Mouse (Mus musculus): ENCODE data around the gene Nat8f1.
"Not testable (repeated sequence)": the region's sequence is repeated elsewhere in the genome, so short reads cannot be mapped to it uniquely, and the experiment has no call there.

Nat8f1 gene

DNA sequence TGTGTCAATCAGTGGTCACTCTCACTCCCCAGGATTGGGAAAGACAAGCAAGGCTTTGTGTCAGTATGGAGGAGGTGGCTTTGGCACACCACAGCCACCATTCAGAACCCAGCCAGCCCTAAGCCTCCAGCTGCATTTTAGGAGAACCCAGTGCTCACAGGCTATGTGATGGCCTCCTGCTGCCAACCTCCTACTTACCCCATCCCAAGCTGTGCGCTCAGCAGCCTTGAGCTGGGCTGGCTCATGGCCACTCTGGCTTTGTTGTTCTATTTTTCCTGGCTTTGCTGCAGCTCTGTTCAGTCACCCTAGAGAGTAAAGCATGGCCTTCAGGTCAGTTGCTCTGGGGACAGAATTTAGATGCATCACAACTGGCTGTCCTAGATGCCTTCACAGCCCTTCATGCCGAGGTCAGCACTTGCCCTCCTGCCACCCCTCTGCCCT lies 8.6 kb downstream of the Nat8f1 start:
- DNase-seq (ENCODE audit: extremely low spot score): not testable (repeated sequence)

DNA sequence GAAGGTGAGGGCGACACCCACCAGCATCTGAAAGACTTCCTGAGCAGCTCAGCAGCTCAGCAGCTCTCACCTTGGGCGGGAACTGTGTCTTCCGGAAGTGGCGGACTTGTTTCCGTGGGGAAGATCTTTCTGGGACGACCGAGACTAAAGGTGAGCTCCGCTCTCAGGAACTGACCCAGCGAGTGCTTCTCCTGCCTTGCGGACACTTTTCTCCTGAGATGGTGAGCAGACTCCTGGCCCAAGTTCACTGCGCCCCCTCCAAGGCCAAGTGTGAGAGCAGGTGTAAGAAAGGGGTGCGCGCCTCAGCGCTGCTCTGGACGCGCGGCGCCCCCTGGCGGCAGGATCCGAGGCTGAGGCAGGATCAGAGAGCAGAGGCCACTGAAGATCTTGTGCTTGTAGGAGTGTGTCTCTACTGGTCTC lies 10.8 kb downstream of the Nat8f1 start, which contains the start of gene Nat8f4:
Gene Nat8f4, minus strand, starts transcription at position 243 of the 420 bp plus-strand sequence.
- peak; percentile 50 for DNase-seq (ENCODE audit: extremely low spot score)

DNA sequence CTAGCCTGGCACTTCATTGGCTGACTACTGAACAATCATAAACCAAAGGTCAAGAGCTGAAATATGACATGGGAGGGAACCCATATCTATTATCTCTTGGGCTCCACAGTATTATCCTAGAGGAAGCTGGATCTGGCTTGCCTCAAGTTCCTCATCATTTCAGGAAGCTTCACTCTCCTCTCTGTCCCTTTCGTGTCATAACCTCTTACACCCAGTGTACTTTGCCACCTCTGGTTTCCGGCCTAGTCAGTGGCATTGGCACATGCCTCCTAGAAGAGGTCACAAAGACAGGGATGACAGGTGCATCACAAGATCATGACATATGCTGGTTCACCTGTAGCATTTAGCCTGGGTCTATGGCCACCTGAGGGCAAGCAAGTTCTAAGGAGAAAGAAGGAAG lies 13.2 kb downstream of the Nat8f1 start:
- DNase-seq (ENCODE audit: extremely low spot score): no peak

DNA sequence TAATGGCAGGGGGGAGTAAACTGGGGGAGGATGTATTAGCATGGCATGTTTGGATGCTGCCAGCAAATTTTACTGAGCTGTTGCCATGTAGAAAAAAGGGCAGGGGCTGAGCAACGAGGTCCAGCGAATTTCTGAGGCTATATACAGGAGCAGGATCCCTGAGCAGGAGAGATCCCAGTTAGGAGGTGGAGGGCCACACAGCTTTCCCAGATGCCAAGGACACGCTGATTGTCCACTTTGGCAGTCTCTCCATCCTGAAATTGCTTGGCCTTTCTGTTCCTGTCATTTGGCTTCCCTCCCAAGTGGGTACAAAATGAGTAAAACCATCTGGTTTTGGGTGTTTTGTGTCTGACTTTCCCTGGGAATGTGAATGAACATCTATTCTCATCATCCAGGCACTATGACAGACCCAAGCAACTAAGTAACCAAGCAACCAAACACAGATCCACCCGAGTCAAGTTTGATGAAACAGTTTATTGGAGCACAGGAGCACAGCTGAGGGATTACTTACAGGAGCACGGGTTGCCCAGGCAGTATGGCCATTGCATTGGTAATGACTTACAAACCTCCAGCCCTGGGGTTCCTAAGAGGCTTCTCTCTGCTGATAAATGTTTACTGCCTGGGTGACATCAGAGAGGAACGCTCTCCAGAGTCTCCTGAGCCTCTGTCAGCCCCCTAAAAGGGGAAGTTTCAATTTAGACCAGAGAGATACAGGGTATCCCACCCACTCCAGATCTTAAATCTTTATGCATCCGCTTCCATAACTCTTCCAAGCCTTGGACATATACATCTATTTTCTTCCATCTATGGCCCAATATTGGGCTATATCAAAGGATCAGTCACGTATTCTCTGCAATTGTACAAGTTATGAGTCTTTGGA lies 16.7 kb downstream of the Nat8f1 start:
- not testable (repeated sequence) for DNase-seq (ENCODE audit: extremely low spot score)

DNA sequence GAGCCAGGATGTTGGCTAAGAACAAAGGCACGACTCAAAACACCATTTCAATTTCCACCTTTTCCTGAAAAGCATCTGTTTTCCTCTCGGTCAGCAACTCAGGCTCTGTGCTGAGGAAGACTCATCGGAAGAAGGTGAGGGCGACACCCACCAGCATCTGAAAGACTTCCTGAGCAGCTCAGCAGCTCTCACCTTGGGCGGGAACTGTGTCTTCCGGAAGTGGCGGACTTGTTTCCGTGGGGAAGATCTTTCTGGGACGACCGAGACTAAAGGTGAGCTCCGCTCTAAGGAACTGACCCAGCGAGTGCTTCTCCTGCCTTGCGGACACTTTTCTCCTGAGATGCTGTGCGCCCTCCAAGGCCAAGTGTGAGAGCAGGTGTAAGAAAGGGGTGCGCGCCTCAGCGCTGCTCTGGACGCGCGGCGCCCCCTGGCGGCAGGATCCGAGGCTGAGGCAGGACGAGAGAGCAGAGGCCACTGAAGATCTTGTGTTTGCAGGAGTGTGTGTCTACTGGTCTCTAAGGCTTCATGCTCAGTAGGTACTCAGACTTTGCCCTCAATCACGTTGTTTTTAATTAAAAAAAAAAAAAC lies 20.3 kb downstream of the Nat8f1 start:
- DNase-seq (ENCODE audit: extremely low spot score): not testable (repeated sequence)

DNA sequence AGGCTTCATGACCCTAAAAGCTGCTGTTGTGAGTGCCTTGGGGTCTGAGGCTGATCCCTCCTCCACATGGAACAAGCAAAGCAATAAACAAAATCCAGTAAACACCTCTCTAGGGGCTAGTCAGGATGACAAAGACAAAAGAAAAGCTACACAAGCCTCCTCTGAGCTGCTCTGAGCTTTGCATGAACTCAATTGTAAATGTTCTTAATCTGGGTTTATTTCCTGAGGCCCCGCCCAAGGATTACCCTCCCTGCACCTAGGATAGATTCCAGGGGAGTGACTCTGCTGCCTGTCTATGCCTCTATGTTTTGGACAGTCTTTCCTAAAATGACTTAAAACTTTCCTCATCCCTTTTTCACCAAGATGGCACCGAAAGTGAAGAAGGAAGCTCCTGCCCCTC lies 26.5 kb downstream of the Nat8f1 start:
- DNase-seq (ENCODE audit: extremely low spot score): no peak

DNA sequence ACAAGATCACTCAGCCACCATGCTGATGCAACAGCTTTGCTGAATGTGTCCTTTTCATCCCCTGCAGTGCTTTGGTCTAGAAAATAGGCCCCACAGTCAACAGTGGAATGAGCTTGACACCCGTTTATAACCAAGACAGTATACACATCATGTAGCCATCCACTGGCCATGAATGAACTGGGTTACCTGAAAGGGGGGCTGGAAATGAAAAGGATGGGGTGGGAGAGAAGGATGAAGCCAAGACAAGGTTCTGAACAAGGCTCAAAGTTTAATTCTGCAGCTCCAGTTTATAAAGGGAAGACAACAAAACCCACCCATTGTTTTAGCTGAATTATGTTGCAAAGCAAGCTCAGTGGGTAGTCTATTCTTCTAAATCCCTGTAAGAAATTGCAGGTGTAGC lies 31.2 kb downstream of the Nat8f1 start:
- DNase-seq (ENCODE audit: extremely low spot score): no peak

DNA sequence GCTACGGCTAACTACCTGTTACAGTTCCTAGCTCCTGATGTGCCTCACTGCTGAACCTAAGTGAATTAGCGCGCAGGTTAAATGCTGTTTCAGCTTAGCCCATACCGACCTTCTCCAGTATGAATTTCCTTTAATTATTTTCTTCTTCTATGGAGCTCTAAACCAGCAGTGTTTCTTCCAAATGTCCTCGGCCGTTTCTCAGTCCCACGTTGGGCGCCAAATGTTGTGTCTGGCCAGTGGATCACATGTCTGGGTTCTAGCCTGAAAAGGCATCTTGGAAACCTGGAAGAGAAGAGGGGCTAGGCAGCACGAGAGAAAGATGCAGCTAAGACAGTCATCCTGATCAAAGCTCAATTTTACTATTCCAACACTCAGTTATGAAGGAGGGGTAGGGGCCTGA lies 32.2 kb downstream of the Nat8f1 start:
- not testable (repeated sequence) for DNase-seq (ENCODE audit: extremely low spot score)

DNA sequence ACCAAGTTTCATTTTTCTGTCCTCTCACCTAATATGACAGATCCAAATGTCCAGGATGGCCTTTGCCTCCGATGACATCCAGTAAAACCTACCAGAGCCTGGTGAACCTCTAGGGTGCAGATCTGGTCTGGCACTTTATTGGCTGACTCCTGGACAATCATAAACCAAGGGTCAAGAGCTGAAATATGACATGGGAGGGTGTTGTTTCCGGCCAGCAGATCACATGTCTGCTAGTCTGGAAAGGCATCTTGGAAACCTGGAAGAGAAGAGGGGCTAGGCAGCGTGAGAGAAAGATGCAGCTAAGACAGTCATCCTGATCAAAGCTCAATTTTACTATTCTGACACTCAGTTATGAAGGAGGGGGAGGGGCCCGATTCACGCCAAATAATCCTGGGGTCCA lies 46.5 kb downstream of the Nat8f1 start, which contains the start of gene Nat8f2:
Gene Nat8f2, minus strand, starts transcription at position 153 of the 400 bp plus-strand sequence.
- not testable (repeated sequence) for DNase-seq (ENCODE audit: extremely low spot score)

DNA sequence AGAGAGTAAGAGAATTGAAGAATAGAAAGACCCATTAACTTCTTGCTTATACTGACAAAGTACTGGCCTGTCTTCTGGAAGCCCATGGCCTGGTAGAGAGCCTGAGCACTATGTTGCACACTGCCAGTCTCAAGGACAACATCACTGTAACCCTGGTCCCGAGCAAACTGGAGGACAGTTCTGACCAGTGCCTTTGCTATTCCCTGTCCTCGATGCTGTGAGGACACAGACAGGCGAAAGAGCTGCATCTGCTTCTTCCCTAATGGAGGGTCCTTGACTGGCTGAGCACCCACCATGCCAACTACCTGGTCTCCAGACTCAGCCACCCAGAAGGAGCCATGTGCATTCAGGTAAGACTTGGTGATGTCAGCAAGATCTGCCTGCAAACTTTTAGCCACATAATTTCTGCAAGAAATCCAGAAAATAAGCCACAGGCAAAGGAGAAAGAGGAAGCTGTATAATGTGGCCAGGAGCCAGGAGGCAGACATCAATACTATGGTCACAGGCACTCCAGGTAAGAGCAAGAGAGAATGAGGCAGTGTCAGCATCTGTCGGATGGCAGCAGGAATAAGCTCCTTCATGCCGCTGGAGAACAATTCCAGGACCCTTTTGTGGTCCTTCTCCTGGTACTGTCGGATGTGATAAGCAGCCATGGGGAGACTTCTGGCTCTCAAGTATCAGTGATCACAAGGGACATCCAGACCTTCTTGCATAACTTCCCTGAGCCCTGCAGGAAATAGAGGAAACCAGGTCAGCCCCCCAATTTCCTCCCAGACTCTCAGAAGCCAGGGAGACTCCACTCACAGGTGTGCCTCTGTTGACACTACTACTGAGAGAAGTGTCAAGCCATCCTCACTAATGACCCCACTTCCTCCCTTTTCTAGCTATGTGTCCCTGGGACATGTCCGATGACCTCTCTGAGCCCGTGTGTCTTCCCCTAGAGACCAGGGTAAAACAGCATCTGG lies 47.5 kb downstream of the Nat8f1 start:
- DNase-seq (ENCODE audit: extremely low spot score): no peak

DNA sequence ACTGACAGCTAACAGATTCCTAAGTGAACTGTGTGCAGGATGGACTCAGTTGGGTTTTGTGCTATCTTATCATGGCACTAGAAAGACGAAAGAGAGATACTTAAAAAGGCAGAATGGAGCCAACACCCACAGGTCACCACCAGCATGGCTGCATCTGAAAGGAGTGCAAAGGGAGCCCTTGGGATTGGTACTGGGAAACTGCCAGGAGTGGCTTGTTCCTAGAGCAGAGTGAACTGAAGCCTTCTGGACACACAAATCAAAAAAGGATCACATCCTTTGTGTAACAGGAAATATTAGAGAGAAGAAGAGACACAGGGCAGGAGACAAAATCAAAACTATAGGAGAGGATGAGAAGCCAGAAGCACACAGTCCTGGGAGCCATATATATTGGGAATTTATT lies 48.5 kb downstream of the Nat8f1 start:
- not testable (repeated sequence) for DNase-seq (ENCODE audit: extremely low spot score)

DNA sequence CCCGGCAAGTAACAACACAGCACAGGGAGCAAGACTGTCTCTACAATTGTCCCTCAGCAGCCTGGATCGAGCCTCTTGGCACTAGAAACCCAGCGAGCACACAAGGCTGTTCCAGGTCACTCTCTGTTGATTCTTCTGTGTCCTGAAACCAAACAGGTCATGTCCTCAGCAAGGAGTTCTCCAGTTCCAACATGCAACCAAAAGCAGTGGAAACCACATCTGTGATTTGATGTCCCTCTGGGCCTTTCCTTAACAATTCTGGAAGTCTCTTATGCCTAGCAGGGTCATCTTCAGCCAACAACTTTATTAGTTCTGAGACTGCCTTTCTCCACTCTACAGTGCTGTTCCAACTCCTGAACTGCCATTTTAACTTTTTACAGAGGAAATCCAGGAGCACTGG lies 49.3 kb downstream of the Nat8f1 start:
- DNase-seq (ENCODE audit: extremely low spot score): not testable (repeated sequence)

DNA sequence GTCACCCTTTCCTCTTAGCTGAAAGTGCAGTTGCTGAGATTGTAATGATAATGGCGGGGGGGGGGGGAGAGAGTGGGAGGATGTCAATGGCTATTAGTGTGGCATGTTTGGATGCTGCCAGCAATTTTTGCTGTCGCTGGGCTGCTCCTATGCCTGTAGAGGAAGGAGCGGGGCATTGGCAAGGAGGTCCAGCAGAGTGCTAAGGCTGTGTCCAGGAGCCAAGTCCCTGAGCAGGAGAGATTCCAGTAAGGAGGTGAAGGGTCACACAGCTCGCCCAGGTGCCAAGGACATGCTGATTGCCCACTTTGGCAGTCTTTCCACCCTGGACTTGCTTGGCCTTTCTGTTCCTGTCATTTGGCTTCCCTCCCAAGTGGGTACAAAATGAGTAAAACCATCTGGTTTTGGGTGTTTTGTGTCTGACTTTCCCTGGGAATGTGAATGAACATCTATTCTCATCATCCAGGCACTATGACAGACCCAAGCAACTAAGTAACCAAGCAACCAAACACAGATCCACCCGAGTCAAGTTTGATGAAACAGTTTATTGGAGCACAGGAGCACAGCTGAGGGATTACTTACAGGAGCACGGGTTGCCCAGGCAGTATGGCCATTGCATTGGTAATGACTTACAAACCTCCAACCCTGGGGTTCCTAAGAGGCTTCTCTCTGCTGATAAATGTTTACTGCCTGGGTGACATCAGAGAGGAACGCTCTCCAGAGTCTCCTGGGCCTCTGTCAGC lies 50.4 kb downstream of the Nat8f1 start:
- not testable (repeated sequence) for DNase-seq (ENCODE audit: extremely low spot score)

DNA sequence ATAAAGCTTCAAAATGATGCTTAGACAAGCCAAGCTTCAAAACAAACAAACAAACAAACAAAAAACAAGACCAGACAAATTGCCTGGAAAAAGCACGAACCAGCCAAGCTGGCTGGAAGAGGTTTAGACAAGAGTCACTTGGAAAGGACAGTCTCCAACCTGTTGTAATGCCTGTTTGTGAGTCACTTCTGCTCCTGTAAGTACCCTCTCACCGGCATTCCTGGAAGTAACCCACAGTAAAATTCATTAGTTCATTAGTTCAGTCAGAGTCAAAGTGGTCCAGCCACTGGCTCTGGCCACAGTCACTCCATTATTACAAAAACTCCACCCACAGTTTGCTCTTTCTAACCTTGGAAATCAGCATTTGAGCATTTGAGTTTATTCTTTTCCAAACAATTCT lies 51.6 kb downstream of the Nat8f1 start:
- DNase-seq (ENCODE audit: extremely low spot score): no peak

DNA sequence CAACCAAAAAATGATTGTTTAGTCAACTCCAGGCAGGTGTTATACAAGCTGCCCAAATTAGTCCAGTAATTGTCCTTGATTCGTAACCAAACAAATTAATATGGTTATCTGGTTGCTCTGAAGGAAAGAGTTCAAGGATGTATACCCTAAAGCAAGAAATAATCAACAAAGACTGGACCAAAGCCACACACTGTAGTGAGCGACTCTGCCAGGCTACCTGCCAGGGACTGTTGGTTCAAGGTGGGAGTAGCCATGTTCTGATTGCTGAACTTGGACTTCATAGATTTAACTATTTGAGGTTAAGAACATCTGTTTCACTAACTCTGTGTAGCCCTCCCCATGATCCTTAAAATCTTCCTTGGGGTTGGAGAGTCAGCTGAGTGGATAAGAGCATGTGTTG lies 52.4 kb downstream of the Nat8f1 start:
- DNase-seq (ENCODE audit: extremely low spot score): no peak

DNA sequence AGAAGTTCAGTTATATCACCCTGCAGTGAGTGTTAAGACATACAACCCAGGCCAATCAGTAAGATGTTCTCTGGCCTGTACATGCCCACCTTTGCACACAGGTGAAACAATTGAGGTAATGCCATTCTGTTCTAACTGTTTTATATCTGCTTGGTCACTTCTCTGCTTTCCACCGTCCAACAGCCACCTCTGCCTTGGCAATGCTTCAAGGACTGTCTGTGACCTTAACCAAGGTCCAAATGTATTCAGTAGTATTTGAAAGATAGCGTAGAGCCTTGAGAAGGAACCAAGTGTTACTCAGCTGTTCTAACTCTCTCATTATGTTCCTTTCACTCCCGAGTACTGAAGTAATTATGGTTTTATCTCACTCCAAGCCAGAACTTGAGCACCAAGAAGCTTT lies 52.9 kb downstream of the Nat8f1 start:
- DNase-seq (ENCODE audit: extremely low spot score): no peak

DNA sequence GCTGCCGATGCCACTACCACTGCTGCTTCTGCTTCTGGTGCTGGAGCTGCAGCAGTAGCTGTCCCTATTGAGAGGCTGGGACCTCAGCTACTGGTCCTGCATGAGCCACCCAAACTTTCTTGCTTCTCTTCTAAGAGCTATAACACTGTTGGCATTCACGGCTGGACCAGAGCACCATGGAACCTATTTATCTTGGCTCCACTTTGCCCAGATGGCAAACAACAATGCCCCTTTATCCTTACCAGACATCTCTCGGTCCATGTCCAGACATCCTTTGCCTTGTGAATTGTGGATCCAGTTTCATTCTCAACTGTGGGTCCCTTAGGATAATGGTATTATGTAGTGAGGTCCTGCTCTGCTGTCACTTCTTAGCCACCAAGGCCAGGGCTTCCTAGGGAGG lies 54.2 kb downstream of the Nat8f1 start:
- DNase-seq (ENCODE audit: extremely low spot score): no peak
